Mouse (Mus musculus) bone marrow macrophage, adult 2 months (primary cell): Measurements from ENCODE around the gene Tmem177.

Experiments
- CTCF ChIP-seq: IDR thresholded peaks from 2 replicates; pipeline ENCODE4 v1.5.1; 2012; ENCODE audit warnings: low read depth, mild to moderate bottlenecking, low read length, moderate library complexity
- POLR2A ChIP-seq: IDR thresholded peaks from 2 replicates; pipeline ENCODE4 v1.6.1; 2012; ENCODE audit warnings: mild to moderate bottlenecking, low read depth, low read length, borderline replicate concordance

DNA sequence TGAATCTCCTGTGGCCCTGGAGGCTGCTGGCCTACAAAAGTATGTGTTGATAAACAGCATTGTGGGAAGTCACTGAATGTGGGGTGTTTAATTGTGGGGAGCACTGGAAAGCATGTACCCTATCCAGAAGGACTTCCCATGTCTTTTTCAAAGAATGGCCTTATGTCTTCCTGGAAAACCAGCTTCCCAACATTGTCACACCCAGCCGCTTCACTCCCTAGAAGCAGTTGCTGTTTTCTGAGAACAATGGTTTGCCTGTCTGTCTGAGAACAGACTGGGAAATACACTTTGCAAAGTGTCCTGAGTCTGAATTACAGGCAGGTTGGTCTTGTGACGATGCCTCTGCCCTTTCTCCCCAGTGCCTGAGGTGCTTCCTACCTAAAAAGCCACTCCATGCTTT is 45.7 kb downstream of the Tmem177 start:
- TF ChIP-seq CTCF: no peak
- no peak for TF ChIP-seq POLR2A
